Comparison of ENCODE assay signal across 17 mouse cellular contexts in genomic region chr3:129571642-129572041, GRCm38 (mm10).
"Had no signal": no experiment of that assay in that cellular context is flagged by ENCODE, and none has a peak within 500 bp of the region (broad histone marks: within the 10 kb centered on the region; RNA-seq: fewer than 3 reads in every experiment).

No protein-coding gene starts in this region.

- H3K4me3 ChIP-seq: limb, embryonic 12.5 days; limb, embryonic 15.5 days; liver, embryonic 12.5 days; liver, embryonic 15.5 days; midbrain, embryonic 12.5 days; midbrain, embryonic 15.5 days; neural tube, embryonic 13.5 days had no signal

- H3K27ac ChIP-seq: kidney, postnatal 0 days; limb, embryonic 12.5 days; limb, embryonic 15.5 days; liver, embryonic 12.5 days; liver, embryonic 15.5 days; macrophage; midbrain, embryonic 12.5 days; midbrain, embryonic 15.5 days; neural tube, embryonic 13.5 days had no signal

- ATAC-seq: inflammation-experienced regulatory T-cells, adult 6 months; liver, embryonic 12.5 days; midbrain, embryonic 15.5 days had no signal

- H3K9ac ChIP-seq: limb, embryonic 12.5 days; limb, embryonic 15.5 days; liver, embryonic 12.5 days; liver, embryonic 15.5 days; midbrain, embryonic 12.5 days; midbrain, embryonic 15.5 days; neural tube, embryonic 13.5 days had no signal

- H3K36me3 ChIP-seq: limb, embryonic 15.5 days had no signal

- DNase-seq: left cerebral cortex, postnatal 4 days; lung, adult 2 months; lung, postnatal 14 days; retina, postnatal 1 day; right cerebral cortex, postnatal 25 days; thymus, adult 2 months; thymus, postnatal 25 days had no signal

- H3K4me2 ChIP-seq: limb, embryonic 12.5 days; limb, embryonic 15.5 days; liver, embryonic 12.5 days; liver, embryonic 15.5 days; midbrain, embryonic 12.5 days; midbrain, embryonic 15.5 days; neural tube, embryonic 13.5 days had no signal

- H3K27me3 ChIP-seq: limb, embryonic 12.5 days; limb, embryonic 15.5 days; liver, embryonic 12.5 days; liver, embryonic 15.5 days; midbrain, embryonic 12.5 days; midbrain, embryonic 15.5 days; neural tube, embryonic 13.5 days had no signal

- H3K9me3 ChIP-seq: limb, embryonic 12.5 days; limb, embryonic 15.5 days; liver, embryonic 12.5 days; liver, embryonic 15.5 days; midbrain, embryonic 12.5 days; midbrain, embryonic 15.5 days; neural tube, embryonic 13.5 days had no signal
